7 mouse cellular contexts compared by ENCODE assay signal in the genomic region with DNA sequence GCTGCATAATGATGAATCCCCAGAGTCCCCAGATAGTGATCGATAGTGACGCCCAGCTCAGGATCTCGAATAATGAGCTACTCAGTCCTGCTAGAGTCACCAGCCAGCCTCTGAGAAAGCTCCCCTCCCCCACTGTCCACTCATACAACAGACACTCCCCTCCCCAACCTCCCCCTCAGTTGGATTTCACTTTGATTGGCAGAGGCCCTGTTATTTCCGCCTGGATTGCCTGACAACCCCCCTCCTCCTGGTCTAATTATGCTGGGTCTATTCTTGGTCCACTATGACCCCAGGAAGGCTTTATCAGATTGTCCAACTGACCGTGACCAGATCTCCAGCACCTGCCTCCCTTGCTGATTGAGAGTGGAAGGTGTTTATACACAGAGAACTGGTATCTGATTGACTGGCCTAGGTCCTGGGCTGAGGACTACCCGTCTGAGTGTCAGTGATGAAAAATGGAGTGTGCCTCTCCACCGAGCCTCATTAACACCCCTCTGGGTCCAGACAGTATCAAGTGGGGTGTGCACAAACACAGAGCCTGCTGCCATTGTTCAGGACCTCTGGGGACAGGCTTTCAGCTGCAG. TPM values are rescaled to one million over a fixed set of nuclear protein-coding genes. Genes with fewer than 3 reads are reported as not detected.
DNase-seq lines count a peak whose midpoint lies in the region; ATAC-seq lines count a peak whose summit lies in the region.

No protein-coding gene starts in this region.

- peak; percentile 95 for ATAC-seq in hindbrain, embryonic 12.5 days (ENCODE audit: low FRiP score)

- no peaks in the 10 kb centered on the region for H3K9me3 ChIP-seq in hindbrain, embryonic 12.5 days (replicated peaks)

- H3K36me3 ChIP-seq in hindbrain, embryonic 12.5 days = no peaks in the 10 kb centered on the region

- H3K27ac ChIP-seq in hindbrain, embryonic 12.5 days = peak overlapping the region; percentile 89

- peak; percentile 27 for DNase-seq in CD4-positive helper T cell, adult 2 months (ENCODE audit: low read depth, low spot score)
- peak; percentile 48 for DNase-seq in Muller cell, postnatal 12 days (ENCODE audit: inconsistent ontology term)
- peak; percentile 81 for DNase-seq in mesoderm, embryonic 11.5 days (ENCODE audit: low read depth, low spot score)
- no peak for DNase-seq in gastrocnemius, adult 18-20 months (ENCODE audit: low spot score)
- no peak for DNase-seq in thymus, postnatal 25 days
- no peak for DNase-seq in adipocyte (ENCODE audit: low spot score)

- H3K4me2 ChIP-seq in hindbrain, embryonic 12.5 days (replicated peaks) = 0 out of 2 replicates have a peak overlapping the region, but pooled peaks have one; percentile 15

- WGBS in hindbrain, embryonic 12.5 days = 7% methylated on average over 7 of the region's 7 CpGs

- no peak overlapping the region for H3K9ac ChIP-seq in hindbrain, embryonic 12.5 days

- peaks cover 54% of the 10 kb centered on the region for H3K4me1 ChIP-seq in hindbrain, embryonic 12.5 days

- no peaks in the 10 kb centered on the region for H3K27me3 ChIP-seq in hindbrain, embryonic 12.5 days

- H3K4me3 ChIP-seq in hindbrain, embryonic 12.5 days = no peak overlapping the region

RNA-seq across cellular contexts. Expression of a gene that starts 59.3 kb away (rescaled TPM):
- 26.2 and 27.3 TPM in 2 replicates for polyA plus RNA-seq in hindbrain, embryonic 12.5 days (2016; fragmentation: Nextera tagmentation; extraction: Ambion mirVana)
- 10 to 100 TPM in 1 of 2 experiments, 1 to 10 TPM in 1; 6.9 to 11.3 TPM for total RNA-seq in gastrocnemius, adult 18-20 months (2021)

Comparison
In these comparisons a context has a peak if more than half of its experiments do, and no peak if none do; other contexts are left out.
1. DNase-seq: peak in CD4-positive helper T cell, adult 2 months (single experiment), Muller cell, postnatal 12 days (single experiment) and mesoderm, embryonic 11.5 days (single experiment); none in gastrocnemius, adult 18-20 months (single experiment), thymus, postnatal 25 days (single experiment) and adipocyte (single experiment).